Mouse (Mus musculus): ENCODE measurements around the gene Gabrb2.

The Gabrb2 gene

GRCm38 (mm10) chr11:42418996-42419782 is at the start of gene Gabrb2:
TSS of gene Gabrb2 (plus strand) at chr11:42419757.
- no peak for DNase-seq (ENCODE audit: low spot score)

- DNase-seq (ENCODE audit: low spot score) = no peak
These were observed 40.6 kb upstream of the Gabrb2 start for GRCm38 (mm10) chr11:42378983-42379382.

DNA sequence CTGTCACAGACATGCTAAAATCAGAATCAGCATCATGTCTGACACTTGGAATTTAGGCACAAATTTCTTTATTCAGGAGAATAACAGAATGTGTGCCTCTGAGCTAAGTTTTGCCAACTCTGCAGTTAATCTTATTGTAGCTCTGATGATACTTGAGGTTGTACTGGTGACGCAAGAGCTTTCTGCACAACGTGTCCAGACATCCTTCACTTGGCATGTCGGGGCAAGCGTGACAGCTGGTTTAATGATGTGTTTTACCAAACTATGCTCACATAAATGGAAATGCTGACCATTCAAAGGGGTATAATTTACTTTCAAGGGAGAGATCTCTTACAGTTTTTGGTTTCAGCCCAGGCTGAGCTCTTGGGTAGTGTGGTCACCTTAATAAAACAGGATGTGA is 33.1 kb upstream of the Gabrb2 start:
- DNase-seq (ENCODE audit: low spot score) = no peak

DNA sequence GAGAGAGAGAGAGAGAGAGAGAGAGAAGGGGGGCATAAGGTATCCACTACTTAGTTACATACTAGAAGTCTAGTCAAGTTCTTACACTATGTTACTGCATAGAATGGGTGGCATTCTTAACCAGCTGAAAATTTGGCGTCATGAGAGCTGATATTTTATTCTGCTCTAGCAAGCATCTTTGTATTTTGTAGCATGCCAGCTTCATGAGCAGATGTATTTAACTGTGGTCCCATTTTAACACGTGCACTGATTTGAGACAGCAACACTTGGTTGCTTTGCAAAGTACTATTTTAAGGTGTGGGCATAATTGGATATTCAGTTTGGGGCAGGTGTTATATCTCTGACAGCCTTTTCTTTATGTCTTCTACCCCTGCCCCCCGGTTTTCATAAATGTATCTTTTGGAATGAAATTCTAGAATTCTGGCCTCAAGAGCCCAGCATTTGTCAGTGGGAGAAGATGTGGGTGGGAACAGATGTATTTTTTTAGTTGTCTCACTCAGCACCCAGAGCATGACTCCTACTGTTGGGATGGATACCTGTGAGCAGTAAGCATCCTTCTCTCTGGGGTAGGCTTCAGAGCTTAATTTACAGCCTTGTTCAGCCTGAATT is 28.8 kb upstream of the Gabrb2 start:
- DNase-seq (ENCODE audit: low spot score) = peak; percentile 35

- DNase-seq (ENCODE audit: low spot score) = no peak
These were observed 26.1 kb upstream of the Gabrb2 start for GRCm38 (mm10) chr11:42393451-42393850.

DNA sequence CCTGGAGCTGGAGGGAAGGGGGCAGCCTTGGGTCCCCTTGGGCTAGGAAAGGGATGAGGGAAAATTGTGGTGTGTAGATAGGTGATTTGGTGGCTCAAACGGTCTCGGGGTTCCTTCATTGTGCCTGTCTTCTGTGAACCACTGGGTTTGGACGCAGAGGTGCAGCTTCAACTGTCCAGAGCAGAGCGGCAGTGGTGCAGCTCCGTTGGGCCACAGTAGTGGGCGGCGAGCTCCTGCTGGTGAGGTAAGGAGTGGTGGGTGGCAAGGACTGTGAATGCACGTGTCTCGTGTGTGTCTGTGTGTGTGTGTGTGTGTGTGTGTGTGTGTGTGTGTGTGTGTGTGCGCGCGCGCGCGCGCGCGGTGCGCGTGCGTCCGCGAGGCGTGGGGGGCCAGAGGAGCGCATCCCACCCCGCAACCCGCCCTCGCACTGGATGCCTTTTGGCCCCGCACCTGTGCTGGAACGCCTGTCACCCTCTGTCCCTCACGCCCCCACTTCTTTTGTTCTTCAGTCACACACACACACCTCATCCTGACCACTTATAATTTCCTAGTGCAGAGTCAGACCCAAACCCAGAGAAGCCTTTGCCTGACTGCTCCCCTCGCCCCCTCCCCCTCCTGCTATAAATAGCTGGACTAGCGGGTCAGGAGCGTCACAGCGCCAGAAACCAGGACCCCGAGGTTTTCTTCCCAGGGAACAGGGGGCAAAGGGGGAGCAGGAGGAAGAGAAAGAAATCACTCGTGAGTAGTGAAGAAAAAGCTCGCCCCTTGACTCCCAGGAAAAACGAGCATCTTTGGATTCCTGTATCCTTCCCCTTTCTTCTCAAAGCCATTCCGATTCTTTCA is 455 bp downstream of the Gabrb2 start:
- peak; percentile 38 for DNase-seq (ENCODE audit: low spot score)

DNA sequence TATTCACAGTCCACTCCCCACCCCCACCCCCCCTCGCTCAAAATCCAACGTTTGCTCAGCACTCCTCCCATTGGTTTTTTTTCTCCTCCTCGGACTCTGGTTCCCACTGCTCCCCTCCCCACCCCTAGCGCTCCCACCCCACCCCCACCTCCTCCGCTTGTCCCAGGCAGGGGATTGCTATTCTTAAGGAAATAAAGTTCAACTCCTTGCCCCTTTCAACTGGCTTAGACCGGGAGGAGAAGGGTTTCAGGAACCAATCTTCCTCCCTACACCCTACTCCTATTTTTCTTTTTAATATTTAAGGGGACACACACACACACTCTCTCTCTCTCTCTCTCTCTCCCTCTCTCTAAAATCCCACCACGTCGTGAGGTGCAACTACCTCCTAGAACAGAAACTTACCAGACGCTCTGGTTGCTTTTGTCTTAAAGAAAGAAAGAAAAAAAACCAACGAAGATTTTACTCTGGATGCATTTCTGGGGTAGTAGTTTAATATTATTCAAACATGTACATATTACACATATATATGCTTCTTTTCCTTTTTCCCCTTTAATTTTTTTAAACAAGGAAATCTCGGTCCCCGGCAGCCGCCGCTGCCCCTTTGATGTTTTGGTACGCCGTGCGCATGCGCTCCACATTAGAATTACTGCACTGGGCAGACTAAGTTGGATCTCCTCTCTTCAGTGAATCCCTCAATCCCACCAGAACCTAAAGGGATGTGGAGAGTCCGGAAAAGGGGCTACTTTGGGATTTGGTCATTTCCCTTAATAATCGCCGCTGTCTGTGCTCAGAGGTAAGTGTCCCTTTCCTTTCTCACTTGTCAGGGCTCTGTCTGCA is 1.3 kb downstream of the Gabrb2 start:
- peak; percentile 41 for DNase-seq (ENCODE audit: low spot score)

DNA sequence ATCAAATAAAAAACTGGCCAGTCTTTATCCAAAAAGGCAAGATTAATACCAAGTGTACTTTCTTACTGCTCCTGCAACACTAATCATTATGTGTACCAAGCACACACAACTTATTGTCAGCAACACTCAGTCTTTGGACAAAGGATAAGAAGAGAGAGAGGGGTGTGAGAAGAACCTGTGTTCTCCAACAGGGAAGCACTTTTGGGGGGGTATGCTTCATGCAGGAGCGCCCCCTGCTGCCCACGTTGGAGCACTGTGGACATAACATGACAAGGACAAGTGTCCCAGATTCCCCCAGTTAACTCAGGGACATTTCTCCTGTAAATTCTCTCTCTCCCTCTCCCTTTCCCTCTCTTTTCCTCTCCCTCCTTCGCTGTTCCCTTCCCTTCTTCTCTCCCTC is 3.7 kb downstream of the Gabrb2 start:
- DNase-seq (ENCODE audit: low spot score) = no peak

DNA sequence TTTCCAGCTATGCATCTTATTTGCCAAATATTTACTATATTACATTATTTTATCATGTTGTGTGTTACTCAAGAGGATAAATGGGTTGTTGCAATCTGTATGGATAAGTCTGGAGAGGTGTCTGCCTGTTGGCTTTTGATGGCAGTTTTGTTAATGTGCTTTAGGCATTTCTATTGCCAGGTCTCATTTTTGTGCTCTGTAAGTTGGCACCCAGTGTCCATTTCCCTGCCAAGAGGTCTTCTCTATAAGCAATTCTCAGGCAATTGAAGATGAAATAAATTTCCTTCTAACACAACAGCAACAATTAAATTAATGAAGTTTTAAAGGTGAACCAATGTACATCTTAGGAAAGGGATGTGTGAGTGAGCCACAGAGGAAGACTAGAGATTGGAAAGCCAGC is 11.9 kb downstream of the Gabrb2 start:
- no peak for DNase-seq (ENCODE audit: low spot score)

- no peak for DNase-seq (ENCODE audit: low spot score)
These were observed 19.4 kb downstream of the Gabrb2 start for GRCm38 (mm10) chr11:42438978-42439377.

DNA sequence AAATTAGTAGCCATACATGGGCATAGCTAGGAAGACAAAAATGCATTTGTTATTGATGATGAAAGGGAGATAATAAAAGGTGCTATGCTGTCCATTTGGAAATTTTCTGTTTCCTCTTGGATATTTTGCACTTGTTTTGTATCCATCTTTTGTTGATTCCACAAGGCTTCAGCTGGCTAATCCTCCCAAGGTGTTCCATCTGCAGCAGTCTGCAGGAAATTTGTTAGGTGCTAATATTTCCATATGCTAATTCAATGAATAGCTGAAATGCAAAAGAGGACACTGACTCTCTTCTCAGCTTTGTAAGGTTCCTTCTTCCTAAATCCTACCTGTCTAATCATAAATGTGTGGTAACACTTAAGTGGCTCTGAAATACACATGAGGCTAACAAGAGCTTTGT is 24.1 kb downstream of the Gabrb2 start:
- no peak for DNase-seq (ENCODE audit: low spot score)

- DNase-seq (ENCODE audit: low spot score) = no peak
These were observed 29.4 kb downstream of the Gabrb2 start for GRCm38 (mm10) chr11:42448929-42449328.

GRCm38 (mm10) chr11:42464136-42464535 is 44.6 kb downstream of the Gabrb2 start:
- DNase-seq (ENCODE audit: low spot score) = no peak

- DNase-seq (ENCODE audit: low spot score) = no peak
These were observed 48.8 kb downstream of the Gabrb2 start for GRCm38 (mm10) chr11:42468381-42468780.

DNA sequence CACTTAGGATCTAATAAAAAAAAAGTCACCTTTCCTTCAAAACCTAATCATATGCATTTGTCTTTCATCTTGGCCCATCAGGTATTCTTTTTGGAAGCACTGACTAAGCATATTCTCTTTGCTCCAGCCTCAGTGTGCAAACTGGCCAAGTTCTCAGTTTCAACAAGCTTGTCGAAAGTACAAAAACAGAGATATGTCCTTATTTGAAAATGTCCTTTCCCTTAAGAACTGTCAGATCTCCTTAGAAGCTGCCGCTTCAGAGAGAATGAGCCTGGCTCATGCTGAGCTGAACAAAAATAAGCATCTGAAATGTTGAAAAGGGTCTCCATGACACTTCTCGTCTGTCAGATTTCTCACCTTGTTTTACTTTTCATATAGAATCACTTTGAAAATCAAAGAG is 55.0 kb downstream of the Gabrb2 start:
- DNase-seq (ENCODE audit: low spot score) = no peak

DNA sequence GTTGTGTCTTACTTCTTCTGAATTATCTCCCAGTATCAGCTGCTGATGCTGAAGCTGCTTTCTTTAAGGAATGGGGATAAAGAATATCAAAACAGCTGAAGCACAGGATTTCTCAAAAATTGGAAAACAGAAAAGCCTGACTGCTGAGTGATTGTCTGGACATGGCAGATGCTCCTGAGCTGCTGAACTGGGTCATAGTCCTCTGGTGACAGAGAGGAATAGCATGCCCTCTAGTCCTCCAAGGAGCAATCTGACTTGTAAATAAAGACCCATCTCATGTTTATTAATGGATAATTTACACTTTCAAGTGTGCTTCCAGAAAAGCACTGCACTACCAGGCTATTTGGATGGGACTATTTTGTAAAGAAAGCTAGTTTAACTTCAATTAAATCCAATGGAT is 68.1 kb downstream of the Gabrb2 start:
- DNase-seq (ENCODE audit: low spot score) = no peak

GRCm38 (mm10) chr11:42501166-42501565 is 81.6 kb downstream of the Gabrb2 start:
- no peak for DNase-seq (ENCODE audit: low spot score)

GRCm38 (mm10) chr11:42505436-42505835 is 85.9 kb downstream of the Gabrb2 start:
- DNase-seq (ENCODE audit: low spot score) = peak; percentile 15

DNA sequence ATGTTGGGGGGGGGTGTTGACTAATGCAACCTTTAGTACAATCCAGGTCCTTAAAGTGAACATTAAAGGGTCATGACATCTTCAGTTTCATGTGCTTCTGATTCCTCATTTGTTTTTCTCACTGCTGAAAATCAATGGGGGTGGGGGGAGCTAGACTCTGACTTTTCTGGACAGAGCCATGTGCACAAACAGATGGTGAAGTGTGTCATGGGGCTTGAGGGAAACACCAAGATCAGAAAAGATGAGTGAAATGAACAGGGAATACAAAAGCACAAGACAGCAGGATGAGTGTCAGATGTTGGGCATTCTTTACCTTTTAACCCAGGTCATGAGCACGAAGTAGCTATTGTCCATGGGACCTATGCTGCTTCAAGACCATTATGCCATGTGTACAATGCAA is 86.4 kb downstream of the Gabrb2 start:
- DNase-seq (ENCODE audit: low spot score) = no peak

- DNase-seq (ENCODE audit: low spot score) = no peak
These were observed 102.4 kb downstream of the Gabrb2 start for GRCm38 (mm10) chr11:42521960-42522359.

- DNase-seq (ENCODE audit: low spot score) = no peak
These were observed 108.8 kb downstream of the Gabrb2 start for GRCm38 (mm10) chr11:42528226-42528881.
